Mouse (Mus musculus) fat pad, adult 2 months (tissue): ENCODE measurements at regions not wholly inside any gene's neighbourhood (a gene's known extent, or its start where the extent isn't known, plus 50 kb on each side); places are given as distances from the start of the nearest gene placed in this dataset.
"Not testable (repeated sequence)": the region's sequence is repeated elsewhere in the genome, so short reads cannot be mapped to it uniquely, and the experiment has no call there.

Experiments used
- DNase-seq: peaks from one replicate; pipeline ENCODE4 v3.0.0-alpha.2; 2011; ENCODE audit warnings: low read depth, low spot score; ENCODE audit errors: extremely low read depth

GRCm38 (mm10) chr13:89375526-89376474 is 163.8 kb upstream of the Hapln1 start:
- DNase-seq = no peak

GRCm38 (mm10) chr13:89378365-89378764 is 161.2 kb upstream of the Hapln1 start:
- DNase-seq = no peak

- DNase-seq = not testable (repeated sequence)
Observed at GRCm38 (mm10) chr13:89383619-89384190, 155.9 kb upstream of the Hapln1 start.

DNA sequence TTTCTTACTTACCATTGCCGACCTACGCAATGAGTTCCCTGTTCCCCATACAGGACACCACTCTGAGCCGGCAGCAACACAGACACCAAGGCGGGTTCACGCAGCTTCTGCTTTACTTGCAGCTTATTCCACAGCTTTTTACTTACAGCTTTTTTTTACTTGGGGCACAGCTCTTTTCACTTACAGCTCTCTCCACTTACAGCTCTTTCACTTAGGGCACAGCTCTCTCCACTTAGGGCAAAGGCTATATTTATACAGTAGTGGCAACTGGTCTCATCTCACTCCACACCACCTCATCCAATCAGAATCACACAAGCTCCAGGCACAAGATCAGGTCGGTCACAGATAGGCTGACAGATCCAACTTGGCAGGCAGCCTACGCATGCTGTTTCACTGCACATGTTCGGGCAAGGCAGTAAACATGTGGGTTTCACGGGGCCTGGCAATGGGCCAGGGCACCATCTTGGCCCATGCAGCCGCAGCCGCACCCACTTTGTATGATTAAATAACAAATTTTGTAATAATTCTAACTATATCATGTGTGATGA is 154.9 kb upstream of the Hapln1 start:
- DNase-seq = no peak

GRCm38 (mm10) chr13:89387416-89387815 is 152.2 kb upstream of the Hapln1 start:
- no peak for DNase-seq

GRCm38 (mm10) chr13:89389149-89389548 is 150.4 kb upstream of the Hapln1 start:
- no peak for DNase-seq

- peak; percentile 19 for DNase-seq
Observed at GRCm38 (mm10) chr13:89394717-89395344, 144.8 kb upstream of the Hapln1 start.

DNA sequence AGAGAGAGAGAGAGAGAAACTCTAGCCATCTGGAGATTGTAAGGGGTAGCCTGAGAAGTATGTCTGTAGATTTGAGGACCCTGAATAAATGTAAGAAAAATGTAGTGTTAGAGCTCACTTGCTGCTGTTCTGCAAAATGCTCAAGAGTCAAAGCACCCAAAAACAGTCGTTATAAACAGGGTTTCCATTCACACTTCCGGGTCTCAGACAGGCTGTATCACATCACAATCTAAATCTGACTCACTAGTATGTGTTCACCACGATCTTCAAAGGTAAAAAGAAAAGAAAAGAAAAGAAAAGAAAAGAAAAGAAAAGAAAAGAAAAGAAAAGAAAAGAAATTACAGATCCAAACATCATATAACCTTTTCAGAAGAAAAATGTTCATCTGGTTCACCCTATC is 143.7 kb upstream of the Hapln1 start:
- no peak for DNase-seq

DNA sequence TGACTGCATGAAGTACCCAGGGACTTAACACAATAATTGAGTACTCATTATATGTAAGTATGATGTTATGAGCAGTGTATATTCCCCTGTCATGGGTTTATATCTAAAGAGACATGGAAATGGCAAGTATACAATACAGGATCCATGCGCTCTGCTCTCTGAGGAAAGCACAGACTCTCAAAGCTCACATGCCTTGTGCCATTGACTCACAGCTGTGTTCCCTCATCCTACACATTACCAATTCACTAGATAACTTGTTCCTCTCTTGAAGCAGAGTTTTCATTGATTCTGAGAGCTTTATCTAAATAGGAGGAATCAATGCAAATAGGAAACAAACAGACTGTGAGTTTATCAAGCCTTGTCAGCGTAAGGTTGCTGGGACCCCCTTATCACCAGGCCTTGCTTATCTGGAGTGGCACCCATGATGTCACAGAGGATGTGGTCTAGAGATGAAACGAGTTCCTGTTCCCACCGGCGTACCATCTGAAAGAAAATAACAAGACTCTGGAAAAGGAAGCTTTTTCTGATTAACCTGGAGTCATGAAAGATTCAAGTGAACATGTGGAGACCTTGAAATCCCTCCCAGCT is 138.4 kb upstream of the Hapln1 start:
- no peak for DNase-seq

GRCm38 (mm10) chr13:89410504-89410903 is 129.1 kb upstream of the Hapln1 start:
- no peak for DNase-seq

DNA sequence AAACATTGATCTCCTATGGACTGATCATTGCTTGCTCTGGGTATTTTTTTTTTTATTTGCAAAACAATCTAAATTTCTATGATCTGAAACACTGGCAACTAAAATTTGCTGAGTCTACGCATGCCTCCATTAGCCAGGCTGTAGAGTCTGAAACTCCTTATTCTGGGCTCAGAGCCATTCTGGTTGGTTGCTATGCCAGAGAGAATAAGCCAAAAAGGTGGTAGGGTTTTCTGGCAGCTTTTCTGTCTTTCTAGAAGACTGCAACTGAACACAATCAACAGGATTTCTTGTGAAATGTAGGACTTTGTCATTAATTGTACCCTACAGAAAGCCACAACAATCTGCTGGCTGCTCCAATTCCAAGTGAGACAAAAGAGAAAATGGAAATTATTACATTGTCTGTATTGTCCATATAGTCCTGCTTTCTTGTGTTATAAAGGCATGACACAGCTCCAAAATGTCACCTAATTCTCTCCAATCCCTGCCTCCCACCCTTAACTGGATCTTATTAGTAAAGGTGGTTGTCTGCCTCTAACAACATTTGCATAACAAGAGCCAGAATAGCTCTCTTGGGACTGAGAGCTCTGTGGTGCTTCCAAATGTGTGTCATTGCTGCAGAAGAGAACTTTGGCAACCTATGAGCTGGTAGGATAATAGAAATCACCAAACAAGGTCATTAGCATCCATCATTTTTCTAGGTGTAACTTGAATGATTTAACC is 126.7 kb upstream of the Hapln1 start:
- no peak for DNase-seq

GRCm38 (mm10) chr13:89418804-89419203 is 120.8 kb upstream of the Hapln1 start:
- no peak for DNase-seq

- no peak for DNase-seq
Observed at GRCm38 (mm10) chr13:89421833-89422232, 117.8 kb upstream of the Hapln1 start.

GRCm38 (mm10) chr13:89423491-89423890 is 116.1 kb upstream of the Hapln1 start:
- DNase-seq = no peak

GRCm38 (mm10) chr13:89428272-89429071 is 111.1 kb upstream of the Hapln1 start:
- no peak for DNase-seq

- DNase-seq = no peak
Observed at GRCm38 (mm10) chr13:89444847-89445246, 94.7 kb upstream of the Hapln1 start.

- DNase-seq = no peak
Observed at GRCm38 (mm10) chr13:89453819-89454218, 85.8 kb upstream of the Hapln1 start.

DNA sequence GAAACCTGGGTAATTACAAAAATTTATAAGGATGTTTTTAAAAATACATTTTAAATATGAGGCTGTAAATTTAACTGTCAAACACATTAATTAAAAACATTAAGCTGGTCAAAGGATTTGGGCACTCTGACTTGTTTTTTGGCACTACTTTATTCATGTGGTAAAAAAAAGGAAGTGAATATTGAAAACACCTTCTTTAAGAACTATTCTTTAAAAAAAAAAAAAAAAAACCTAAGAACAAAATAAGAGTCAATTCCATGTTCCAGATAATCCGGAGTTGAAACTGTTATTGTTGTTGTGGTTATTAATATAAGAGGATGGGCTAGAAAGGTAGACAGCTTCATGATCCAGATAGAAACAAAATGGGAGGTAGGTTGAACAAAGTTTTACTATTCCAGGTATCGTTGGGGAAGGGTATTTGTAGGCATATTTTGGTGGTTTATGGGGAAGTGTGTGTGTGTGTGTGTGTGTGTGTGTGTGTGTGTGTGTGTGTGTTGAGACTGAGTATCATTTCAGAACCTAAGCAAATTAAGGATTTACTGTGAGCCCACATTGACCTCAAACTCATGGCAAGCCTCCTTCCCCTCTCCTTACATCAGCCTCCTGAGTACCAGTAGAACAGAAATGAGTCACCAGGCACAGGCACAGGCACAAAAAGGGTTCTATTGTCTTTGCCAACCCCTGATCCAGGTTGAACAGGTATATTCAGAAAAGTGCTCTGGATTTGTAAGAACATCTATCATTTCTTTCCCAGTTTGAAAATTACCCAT is 85.2 kb upstream of the Hapln1 start:
- DNase-seq = no peak

DNA sequence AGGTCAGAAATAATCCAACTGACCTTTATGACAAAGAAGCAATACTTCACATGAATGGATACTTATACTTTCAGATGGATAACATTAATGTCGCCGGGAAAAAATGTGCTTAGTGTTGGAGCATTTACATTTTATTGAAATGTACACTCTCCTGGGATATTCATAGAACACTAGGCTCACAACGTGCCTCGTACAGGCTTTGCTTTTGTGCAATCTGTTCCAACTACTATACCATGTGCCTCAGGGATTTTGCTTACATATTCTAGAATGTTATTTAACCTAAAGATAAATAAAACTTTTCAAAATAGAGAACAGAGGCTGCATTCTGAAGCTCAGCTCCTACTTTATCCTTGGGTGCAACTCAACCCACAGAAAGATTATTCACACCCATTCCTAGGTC is 75.8 kb upstream of the Hapln1 start:
- DNase-seq = no peak
